Comparison of ENCODE assay signal across 10 mouse cellular contexts in the genomic region with DNA sequence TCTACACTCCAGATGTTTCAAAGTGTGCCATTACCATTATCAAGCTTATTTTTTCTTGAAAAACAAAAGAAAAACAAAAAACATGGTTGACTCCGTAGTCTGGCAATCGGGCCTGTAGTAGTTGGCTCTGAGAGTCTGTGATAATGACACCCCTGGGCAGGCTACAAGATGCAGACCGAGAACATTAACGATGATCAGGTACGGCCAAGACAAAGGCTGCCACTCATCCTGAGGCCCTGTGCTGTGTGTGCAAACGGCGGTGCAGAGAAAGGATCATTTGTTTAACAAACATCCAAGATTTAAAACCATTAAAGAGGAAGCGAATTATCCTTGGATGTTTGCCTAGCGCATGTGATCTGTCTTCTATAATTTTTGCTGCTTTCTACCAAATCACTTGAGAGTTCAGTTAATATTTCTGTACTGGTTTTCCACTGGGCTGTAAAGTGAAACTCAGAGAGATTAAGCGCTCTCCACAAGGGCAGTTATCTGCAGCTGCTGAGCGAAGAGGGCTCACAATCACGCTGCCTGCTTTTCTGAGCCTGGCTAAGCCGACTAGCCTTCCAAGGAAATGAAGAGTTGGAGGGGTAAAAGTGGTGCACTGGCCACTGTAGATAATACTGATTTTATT.
A peak's percentile ranks its signal among the peaks of the same experiment; 100 is the strongest.
DNase-seq lines count a peak whose midpoint lies in the region; ATAC-seq lines count a peak whose summit lies in the region.
"Had no signal": no experiment of that assay in that cellular context is flagged by ENCODE, and none has a peak within 500 bp of the region (broad histone marks: within the 10 kb centered on the region; RNA-seq: fewer than 3 reads in every experiment).

No protein-coding gene starts in this region.

- WGBS in forebrain, embryonic 11.5 days: 47% methylated on average over 13 of the region's 13 CpGs
- WGBS in forebrain, embryonic 10.5 days: 60% methylated on average over 13 of the region's 13 CpGs
- 49% methylated on average over 13 of the region's 13 CpGs for WGBS in midbrain, embryonic 11.5 days
- WGBS in midbrain, embryonic 16.5 days: 34% methylated on average over 13 of the region's 13 CpGs
- 24% methylated on average over 13 of the region's 13 CpGs for WGBS in stomach, embryonic 15.5 days

- no peaks in the 10 kb centered on the region for H3K27me3 ChIP-seq in forebrain, embryonic 11.5 days (ENCODE audit: control insufficient read depth, insufficient read depth, low read length)
- H3K27me3 ChIP-seq in forebrain, embryonic 10.5 days (ENCODE audit: poor library complexity, severe bottlenecking): no peaks in the 10 kb centered on the region
- no peaks in the 10 kb centered on the region for H3K27me3 ChIP-seq in midbrain, embryonic 11.5 days (ENCODE audit: control insufficient read depth, insufficient read depth, low read length)
- no peaks in the 10 kb centered on the region for H3K27me3 ChIP-seq in midbrain, embryonic 16.5 days (ENCODE audit: control insufficient read depth, insufficient read depth, low read depth, low read length)
- no peaks in the 10 kb centered on the region for H3K27me3 ChIP-seq in stomach, embryonic 15.5 days (replicated peaks)
- H3K27me3 ChIP-seq: liver, embryonic 15.5 days; neural tube, embryonic 13.5 days had no signal

- intact Hi-C loops in heart, postnatal 36 days (cut with DNase I): loop anchor here (5.0 to 10.0 kb wide), 2 partner anchors 254 to 789 kb away; no protein-coding TSS in a partner anchor

- H3K4me1 ChIP-seq in forebrain, embryonic 11.5 days (replicated peaks; ENCODE audit: control insufficient read depth, insufficient read depth, low read length): peaks cover 3% of the 10 kb centered on the region; the same call in 1 of the 2 replicates
- peaks cover 15% of the 10 kb centered on the region for H3K4me1 ChIP-seq in forebrain, embryonic 10.5 days
- H3K4me1 ChIP-seq in midbrain, embryonic 11.5 days (ENCODE audit: control insufficient read depth, insufficient read depth, low read length): no peaks in the 10 kb centered on the region; the same call in 1 of the 2 replicates
- peaks cover 2% of the 10 kb centered on the region; the same call in 1 of the 2 replicates for H3K4me1 ChIP-seq in midbrain, embryonic 16.5 days (ENCODE audit: control insufficient read depth, insufficient read depth, low read length)
- H3K4me1 ChIP-seq in stomach, embryonic 15.5 days: 0 out of 2 replicates have a peak, but pooled peaks cover 4% of the 10 kb centered on the region
- H3K4me1 ChIP-seq: liver, embryonic 15.5 days had no signal

- H3K4me3 ChIP-seq in forebrain, embryonic 11.5 days (ENCODE audit: low read depth, low read length): no peak overlapping the region
- H3K4me3 ChIP-seq in forebrain, embryonic 10.5 days: no peak overlapping the region
- H3K4me3 ChIP-seq in midbrain, embryonic 11.5 days (ENCODE audit: low read depth, low read length): no peak overlapping the region
- no peak overlapping the region for H3K4me3 ChIP-seq in midbrain, embryonic 16.5 days (ENCODE audit: low read depth, low read length)
- H3K4me3 ChIP-seq in stomach, embryonic 15.5 days (replicated peaks): no peak overlapping the region
- H3K4me3 ChIP-seq: liver, embryonic 15.5 days; neural tube, embryonic 13.5 days had no signal

- H3K36me3 ChIP-seq in forebrain, embryonic 11.5 days (ENCODE audit: control insufficient read depth, insufficient read depth, low read length): no peaks in the 10 kb centered on the region
- no peaks in the 10 kb centered on the region for H3K36me3 ChIP-seq in forebrain, embryonic 10.5 days (replicated peaks)
- H3K36me3 ChIP-seq in midbrain, embryonic 11.5 days (ENCODE audit: control insufficient read depth, insufficient read depth, low read length): no peaks in the 10 kb centered on the region
- no peaks in the 10 kb centered on the region for H3K36me3 ChIP-seq in midbrain, embryonic 16.5 days (ENCODE audit: control insufficient read depth, insufficient read depth, low read length)
- H3K36me3 ChIP-seq in stomach, embryonic 15.5 days: no peaks in the 10 kb centered on the region
- H3K36me3 ChIP-seq: liver, embryonic 15.5 days; neural tube, embryonic 13.5 days had no signal

- H3K9me3 ChIP-seq in forebrain, embryonic 11.5 days (ENCODE audit: control insufficient read depth, low read length): no peaks in the 10 kb centered on the region
- no peaks in the 10 kb centered on the region for H3K9me3 ChIP-seq in forebrain, embryonic 10.5 days
- H3K9me3 ChIP-seq in midbrain, embryonic 11.5 days (ENCODE audit: control insufficient read depth, low read length): no peaks in the 10 kb centered on the region
- H3K9me3 ChIP-seq in midbrain, embryonic 16.5 days (replicated peaks; ENCODE audit: control insufficient read depth, low read length, poor library complexity, severe bottlenecking): no peaks in the 10 kb centered on the region
- H3K9me3 ChIP-seq in stomach, embryonic 15.5 days: no peaks in the 10 kb centered on the region
- H3K9me3 ChIP-seq: liver, embryonic 15.5 days; neural tube, embryonic 13.5 days had no signal

- H3K27ac ChIP-seq in forebrain, embryonic 11.5 days (ENCODE audit: low read depth, low read length): no peak overlapping the region
- no peak overlapping the region for H3K27ac ChIP-seq in forebrain, embryonic 10.5 days
- no peak overlapping the region for H3K27ac ChIP-seq in midbrain, embryonic 11.5 days (ENCODE audit: low read depth, low read length)
- H3K27ac ChIP-seq in midbrain, embryonic 16.5 days (ENCODE audit: low read length): no peak overlapping the region
- H3K27ac ChIP-seq in stomach, embryonic 15.5 days: no peak overlapping the region
- H3K27ac ChIP-seq: liver, embryonic 15.5 days; neural tube, embryonic 13.5 days had no signal

- H3K4me2 ChIP-seq in forebrain, embryonic 11.5 days (ENCODE audit: low read depth, low read length, severe bottlenecking): no peak overlapping the region
- H3K4me2 ChIP-seq in midbrain, embryonic 11.5 days: no peak overlapping the region
- no peak overlapping the region; the same call in none of the 2 replicates for H3K4me2 ChIP-seq in midbrain, embryonic 16.5 days (ENCODE audit: low read length)
- peak overlapping the region; percentile 11 for H3K4me2 ChIP-seq in stomach, embryonic 15.5 days
- H3K4me2 ChIP-seq: liver, embryonic 15.5 days; neural tube, embryonic 13.5 days had no signal

- DNase-seq in forebrain, embryonic 11.5 days (ENCODE audit: low spot score): no peak
- DNase-seq in forebrain, embryonic 10.5 days (ENCODE audit: extremely low spot score, low spot score): no peak
- peak; percentile 90 for DNase-seq in midbrain, embryonic 11.5 days (ENCODE audit: low spot score, missing footprints)
- peak; percentile 3 to 4 for DNase-seq in heart, postnatal 36 days
- DNase-seq in spleen, postnatal 14 days (ENCODE audit: low spot score in 2 of 2): no peak
- DNase-seq in cerebellum, adult 9-11 months: no peak

- peak; percentile 71 for ATAC-seq in forebrain, embryonic 11.5 days (replicated peaks; ENCODE audit: low FRiP score)
- ATAC-seq in midbrain, embryonic 11.5 days (ENCODE audit: low FRiP score): peak; percentile 77; the same call in 1 of the 2 replicates
- no peak for ATAC-seq in midbrain, embryonic 16.5 days
- ATAC-seq in stomach, embryonic 15.5 days (ENCODE audit: insufficient read depth, low FRiP score, low read depth): no peak

- H3K9ac ChIP-seq in forebrain, embryonic 11.5 days (ENCODE audit: low read length): no peak overlapping the region
- H3K9ac ChIP-seq in midbrain, embryonic 11.5 days (ENCODE audit: low read length): no peak overlapping the region
- no peak overlapping the region for H3K9ac ChIP-seq in midbrain, embryonic 16.5 days (ENCODE audit: low read depth, low read length)
- H3K9ac ChIP-seq in stomach, embryonic 15.5 days: no peak overlapping the region
- H3K9ac ChIP-seq: liver, embryonic 15.5 days; neural tube, embryonic 13.5 days had no signal

Comparison
In these comparisons a context has a peak if more than half of its experiments do, and no peak if none do; other contexts are left out.
1. ATAC-seq: peak in forebrain, embryonic 11.5 days (single experiment) and midbrain, embryonic 11.5 days (single experiment); none in midbrain, embryonic 16.5 days (single experiment) and stomach, embryonic 15.5 days (single experiment).
2. DNase-seq: peak in midbrain, embryonic 11.5 days (single experiment) and heart, postnatal 36 days (2 of 2); none in forebrain, embryonic 11.5 days (single experiment), forebrain, embryonic 10.5 days (single experiment), spleen, postnatal 14 days (0 of 2) and cerebellum, adult 9-11 months (single experiment).